Mouse (Mus musculus) layer of hippocampus, postnatal 10 days (tissue): ENCODE results near the gene Myog. TPM values are rescaled to one million over a fixed set of nuclear protein-coding genes. Genes with fewer than 3 reads are reported as not detected.

Source experiments
- total RNA-seq, 2 experiments: library from RNA; stranded (reverse); gene quantifications; 2 replicates each; pipeline ENCODE4 v1.2.3; 2021

Gene Myog
- total RNA-seq, 2 experiments from 2014 or later: not detected

Other genes with a start within 250 kb of the Myog start
- gene Btg2, start 210.9 kb upstream of the Myog start, total RNA-seq: 10 to 100 TPM; 13.1 to 14.3 TPM
- gene Chit1, start 178.7 kb upstream of the Myog start, total RNA-seq: under 1 TPM; 0.51 to 0.53 TPM
- 1 to 10 TPM; 5.4 to 6.5 TPM for gene Chil1, start 107.8 kb upstream of the Myog start, total RNA-seq
- gene Mybph, start 96.5 kb upstream of the Myog start, total RNA-seq: not detected
- 100 to 1,000 TPM; 162 to 169 TPM for gene Adora1, start 54.6 kb upstream of the Myog start, total RNA-seq
- 10 to 100 TPM; 84.9 to 97.0 TPM for gene Ppfia4, start 42.9 kb downstream of the Myog start, total RNA-seq
- gene Tmem183a, start 72.0 kb downstream of the Myog start, total RNA-seq: 100 to 1,000 TPM in 1 of 2 experiments, 10 to 100 TPM in 1; 96.2 to 104 TPM
- not detected for gene 4933406M09Rik, start 96.0 kb downstream of the Myog start, total RNA-seq
- gene Cyb5r1, start 115.6 kb downstream of the Myog start, total RNA-seq: 10 to 100 TPM; 23.6 to 30.5 TPM
- 10 to 100 TPM; 60.6 to 63.8 TPM for gene Adipor1, start 125.4 kb downstream of the Myog start, total RNA-seq
- gene Klhl12, start 165.5 kb downstream of the Myog start, total RNA-seq: 10 to 100 TPM; 37.7 to 39.5 TPM
- gene Rabif, start 204.7 kb downstream of the Myog start, total RNA-seq: 10 to 100 TPM; 28.9 to 33.9 TPM